Mouse (Mus musculus) urinary bladder, postnatal 4 days (tissue): ENCODE data around the gene Hist1h3c.
"Not testable (repeated sequence)": the region's sequence is repeated elsewhere in the genome, so short reads cannot be mapped to it uniquely, and the experiment has no call there.

Source experiments
- DNase-seq, 2 experiments: peaks; one replicate each; pipeline ENCODE4 v3.0.0; 2021 to 2022; ENCODE audit warnings: low spot score in 2 of 2

The Hist1h3c gene

GRCm38 (mm10) chr13:23745381-23746161 is at the start of gene Hist1h3c:
Gene Hist1h3c, minus strand, starts transcription at chr13:23745602.
- DNase-seq = peak; percentile 70 to 84

GRCm38 (mm10) chr13:23792520-23792919 is 47.1 kb upstream of the Hist1h3c start:
- no peak for DNase-seq

- no peak for DNase-seq
Measured at GRCm38 (mm10) chr13:23779025-23779424, 33.6 kb upstream of the Hist1h3c start.

- no peak for DNase-seq
Measured at GRCm38 (mm10) chr13:23778339-23778738, 32.9 kb upstream of the Hist1h3c start.

GRCm38 (mm10) chr13:23772561-23773313 is 27.3 kb upstream of the Hist1h3c start:
- DNase-seq = peak in 1 of 2 experiments; percentile 28

- DNase-seq = not testable (repeated sequence)
Measured at GRCm38 (mm10) chr13:23769613-23770012, 24.2 kb upstream of the Hist1h3c start, which contains the start of gene Trim38. Gene Trim38, plus strand, starts transcription at chr13:23769913.

GRCm38 (mm10) chr13:23768834-23769397 is 23.5 kb upstream of the Hist1h3c start:
- DNase-seq = no peak

- DNase-seq = no peak
Measured at GRCm38 (mm10) chr13:23766772-23767171, 21.4 kb upstream of the Hist1h3c start.

GRCm38 (mm10) chr13:23765172-23765513 is 19.7 kb upstream of the Hist1h3c start:
- DNase-seq = no peak

- no peak for DNase-seq
Measured at GRCm38 (mm10) chr13:23764324-23765171, 19.1 kb upstream of the Hist1h3c start.

GRCm38 (mm10) chr13:23763586-23764323 is 18.4 kb upstream of the Hist1h3c start, which contains the start of gene Hist1h1a:
Gene Hist1h1a, plus strand, starts transcription at chr13:23763666.
- peak; percentile 80 to 81 for DNase-seq

- no peak for DNase-seq
Measured at GRCm38 (mm10) chr13:23763242-23763585, 17.8 kb upstream of the Hist1h3c start.

- DNase-seq = peak in 1 of 2 experiments; percentile 35
Measured at GRCm38 (mm10) chr13:23761871-23762821, 16.7 kb upstream of the Hist1h3c start, which contains the start of gene Hist1h3a. Gene Hist1h3a, minus strand, starts transcription at chr13:23762386.

GRCm38 (mm10) chr13:23760972-23761864 is 15.8 kb upstream of the Hist1h3c start, which contains the start of gene Hist1h4a:
Gene Hist1h4a, minus strand, starts transcription at chr13:23761230.
- peak; percentile 98 to 99 for DNase-seq

GRCm38 (mm10) chr13:23760240-23760971 is 15.0 kb upstream of the Hist1h3c start:
- no peak for DNase-seq

- DNase-seq = no peak
Measured at GRCm38 (mm10) chr13:23759916-23760239, 14.5 kb upstream of the Hist1h3c start.

GRCm38 (mm10) chr13:23759251-23759771 is 13.9 kb upstream of the Hist1h3c start:
- DNase-seq = no peak

GRCm38 (mm10) chr13:23757921-23758320 is 12.5 kb upstream of the Hist1h3c start:
- no peak for DNase-seq
